Mouse (Mus musculus) cerebellum, adult 18-20 months (tissue): ENCODE measurements around the gene Snrnp70.

ENCODE experiments used
- DNase-seq, 2 experiments: peaks; one replicate each; pipeline ENCODE4 v3.0.0; 2021

Snrnp70 gene

DNA sequence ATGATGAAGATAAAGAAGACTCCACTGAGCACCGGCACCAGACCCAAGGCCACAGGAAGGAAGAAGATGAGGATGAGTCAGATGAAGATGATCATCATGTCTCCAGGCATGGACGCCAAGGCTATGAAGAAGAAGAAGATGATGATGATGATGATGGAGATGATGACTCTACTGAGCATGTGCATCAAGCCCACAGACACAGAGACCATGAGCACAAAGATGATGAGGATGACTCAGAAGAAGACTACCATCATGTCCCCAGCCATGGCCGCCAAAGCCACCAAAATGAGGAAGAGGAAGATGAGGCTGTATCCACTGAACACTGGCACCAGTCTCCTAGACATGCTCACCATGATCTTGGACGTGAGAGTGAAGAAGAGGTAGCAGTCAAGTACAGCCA is 59.2 kb downstream of the Snrnp70 start:
- no peak for DNase-seq

DNA sequence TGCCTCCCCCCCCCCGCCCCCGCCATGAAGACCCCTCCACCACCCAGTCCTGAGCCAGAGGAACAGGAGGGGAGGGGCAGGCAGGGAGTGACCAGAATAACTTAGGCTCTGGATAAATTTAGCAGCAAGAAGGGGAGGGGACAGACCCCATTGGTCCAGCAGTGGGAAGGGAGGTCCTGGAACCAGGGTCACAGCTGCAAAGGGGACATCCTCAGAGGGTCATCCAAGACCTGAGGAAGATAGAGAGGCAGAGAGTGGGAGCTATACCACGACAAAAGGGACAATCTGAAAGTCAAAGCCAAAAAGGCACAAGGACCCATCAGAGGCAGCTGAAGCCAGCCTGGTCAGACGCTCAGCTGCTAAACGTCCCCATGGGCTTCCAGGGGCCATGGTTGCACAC is 60.5 kb downstream of the Snrnp70 start, which contains the start of gene Hrc:
Gene Hrc (plus strand): TSS at position 235 of the 400 bp plus-strand sequence.
- no peak for DNase-seq

DNA sequence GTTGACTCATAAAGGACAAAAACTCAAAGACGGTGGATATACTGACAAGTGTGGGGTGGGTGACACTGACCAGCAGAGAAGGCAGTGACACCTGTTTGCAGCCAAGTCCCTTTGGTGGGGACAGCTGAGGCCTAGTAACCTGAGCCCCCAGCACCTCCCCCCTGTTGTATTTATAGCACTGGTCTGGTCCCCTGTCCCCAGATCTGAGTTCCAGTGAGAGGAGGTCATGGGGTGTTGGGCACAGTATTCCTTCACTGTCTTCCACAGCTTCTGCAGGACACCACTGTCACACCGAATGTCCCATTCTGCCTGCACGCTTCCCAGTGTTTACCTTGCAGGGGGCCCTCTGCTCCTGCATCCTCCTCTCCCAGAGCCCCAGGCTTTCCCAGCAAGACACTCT is 60.9 kb downstream of the Snrnp70 start:
- DNase-seq = no peak

DNA sequence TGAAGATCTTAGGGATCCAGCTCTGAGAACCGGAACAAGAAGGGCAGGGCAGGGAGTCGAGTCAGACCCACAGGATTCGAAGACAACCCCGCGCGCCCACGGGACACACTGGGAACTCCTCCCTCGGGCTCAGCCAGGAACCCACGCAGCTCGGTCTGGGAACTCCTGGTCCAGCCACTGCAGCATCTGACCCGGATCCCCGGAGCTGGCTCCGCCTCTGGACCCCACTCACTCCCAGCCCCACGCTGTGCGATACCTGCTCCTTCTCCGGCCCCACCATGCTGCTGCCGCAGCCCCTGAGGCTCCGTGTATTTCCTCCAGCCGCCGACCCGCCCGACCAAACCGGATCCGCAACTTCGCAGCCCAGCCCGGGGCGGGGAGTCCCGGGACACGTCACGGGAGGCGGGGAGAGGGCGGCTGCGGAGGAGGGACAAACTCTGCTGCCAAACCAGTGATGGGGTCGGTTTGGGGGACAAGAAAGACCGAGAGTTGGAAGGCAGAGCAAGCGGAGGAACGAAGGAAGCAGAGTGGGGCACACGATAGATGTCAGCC is 62.0 kb downstream of the Snrnp70 start, which contains the start of gene Trpm4:
Gene Trpm4 (minus strand): TSS at position 350 of the 552 bp plus-strand sequence.
- peak; percentile 76 to 79 for DNase-seq

DNA sequence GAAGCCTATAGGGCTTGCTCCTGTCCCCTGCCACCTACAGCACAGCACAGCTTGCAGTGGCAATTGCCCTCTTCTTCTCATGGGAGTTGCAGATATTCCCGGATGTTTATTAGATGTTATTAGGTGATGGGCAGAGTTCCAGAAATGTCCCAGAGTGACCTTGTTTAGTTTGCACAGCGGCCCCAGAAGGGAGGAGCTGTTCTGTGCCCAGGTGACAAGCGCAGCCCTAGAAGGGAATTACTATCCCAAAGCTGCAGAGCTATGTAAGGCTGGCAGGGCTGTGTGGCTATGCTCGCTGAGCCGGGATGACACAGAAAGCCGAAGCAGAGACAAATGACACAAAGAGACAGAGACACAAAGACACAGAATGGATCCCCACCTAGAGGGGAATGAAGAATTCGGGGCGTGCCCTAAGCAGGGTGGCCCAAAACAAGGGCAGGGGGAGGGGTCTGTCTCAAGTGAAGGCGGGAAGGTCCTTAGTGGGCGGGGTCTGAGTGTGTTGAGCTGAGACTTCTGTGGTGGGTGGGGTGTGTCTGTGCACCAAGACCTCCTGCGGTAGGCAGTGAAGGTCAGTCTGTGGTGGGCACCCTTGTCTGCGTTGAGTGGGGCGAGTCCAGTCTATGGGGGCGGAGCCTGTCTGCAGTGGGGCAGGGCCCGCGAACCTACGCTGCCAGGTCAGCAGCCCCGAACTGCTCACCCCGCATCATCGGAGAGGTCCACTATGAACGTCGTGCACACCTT is 62.7 kb downstream of the Snrnp70 start:
- DNase-seq = peak; percentile 40 to 44

DNA sequence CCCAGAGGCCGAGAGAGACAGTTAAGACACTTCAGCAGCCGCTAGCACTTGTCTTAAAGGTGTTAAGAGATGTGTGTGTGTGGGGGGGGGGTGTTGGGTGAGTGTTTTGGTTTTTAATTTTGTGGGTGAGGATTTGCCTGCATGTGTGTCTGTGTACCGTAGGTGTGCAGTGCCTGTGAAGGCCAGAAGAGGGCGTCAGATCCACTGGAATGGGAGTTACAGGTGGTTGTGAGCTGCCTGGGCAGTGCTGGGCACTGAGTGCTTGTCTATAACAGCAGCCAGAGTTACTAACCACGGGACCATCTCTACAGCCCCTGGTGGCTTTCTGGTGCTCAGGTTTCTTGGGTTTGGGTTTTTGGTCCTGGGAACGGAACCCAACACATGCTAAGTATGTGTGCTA is 64.0 kb downstream of the Snrnp70 start:
- DNase-seq = no peak

DNA sequence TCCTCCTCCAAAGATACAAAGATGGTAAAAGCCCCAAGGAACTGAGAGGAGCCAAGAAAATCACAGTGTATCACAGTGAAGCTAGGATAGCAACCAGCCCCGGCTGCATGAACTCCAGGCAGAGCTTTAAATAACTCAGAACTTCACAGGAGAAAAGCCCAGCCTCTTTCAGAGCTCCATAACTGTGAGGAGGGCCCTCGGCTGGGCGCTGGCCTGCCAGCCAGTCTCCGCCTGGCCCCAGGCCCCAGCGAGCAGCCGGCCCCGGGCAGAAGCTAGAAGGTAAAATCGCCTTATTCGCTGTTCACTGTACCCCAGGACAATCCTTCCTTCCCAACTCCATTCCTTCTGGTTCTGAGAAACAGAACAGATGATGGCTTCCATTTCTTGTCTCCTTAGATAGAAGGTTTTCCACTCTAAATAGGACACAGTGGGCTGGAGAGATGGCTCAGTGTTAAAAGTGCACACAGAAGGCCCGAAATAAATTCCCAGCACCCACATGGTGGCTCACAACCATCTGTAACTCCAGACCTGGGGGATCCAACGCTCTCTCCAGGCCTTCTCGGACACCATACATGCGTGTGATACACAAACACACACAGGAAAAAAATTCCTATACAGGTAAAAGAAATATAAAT is 66.6 kb downstream of the Snrnp70 start:
- DNase-seq = no peak
